Mouse (Mus musculus) ES-E14 (cell line): ENCODE data around the gene Eif3l. TPM values are rescaled to one million over a fixed set of nuclear protein-coding genes. Genes with fewer than 3 reads are reported as not detected.

Source experiments
- DNase-seq: peaks from one replicate; pipeline ENCODE4 v3.0.0-alpha.2; 2013; ENCODE audit warnings: low read depth, low spot score
- H3K27ac ChIP-seq: 2 replicates; pipeline ENCODE4 v1.5.1; 2012; ENCODE audit warnings: low read depth, mild to moderate bottlenecking, low read length, moderate library complexity, mixed read lengths; ENCODE audit not compliant: poor library complexity, insufficient read depth, severe bottlenecking
- H3K36me3 ChIP-seq: 2 replicates; pipeline ENCODE4 v1.6.1; 2012; ENCODE audit warnings: mild to moderate bottlenecking, low read length, moderate library complexity, mixed read lengths; ENCODE audit not compliant: control insufficient read depth, poor library complexity, insufficient read depth, severe bottlenecking
- H3K4me1 ChIP-seq, 2 experiments: fragments of 150-350 bp in 1 of 2; sonication (generic) in 1 of 2; 2 replicates each; pipeline ENCODE4 v1.6.1; 2012; ENCODE audit warnings: low read length in 2 of 2, mild to moderate bottlenecking in 1 of 2, mixed read lengths in 1 of 2; ENCODE audit not compliant: control insufficient read depth in 2 of 2, insufficient read depth in 2 of 2, poor library complexity in 1 of 2
- H3K4me3 ChIP-seq, 2 experiments: fragments of 150-350 bp in 1 of 2; sonication (generic) in 1 of 2; 2 replicates each; pipeline ENCODE4 v1.5.1; 2012; ENCODE audit warnings: low read length in 2 of 2, low read depth in 1 of 2, mild to moderate bottlenecking in 1 of 2, mixed read lengths in 1 of 2; ENCODE audit not compliant: insufficient read depth in 1 of 2, poor library complexity in 1 of 2, severe bottlenecking in 1 of 2
- H3K9ac ChIP-seq: 2 replicates; pipeline ENCODE4 v1.6.1; 2012; ENCODE audit warnings: low read depth, mild to moderate bottlenecking, low read length, mixed read lengths; ENCODE audit not compliant: poor library complexity, insufficient read depth, severe bottlenecking
- H3K9me3 ChIP-seq: fragments of 150-350 bp; sonication (generic); 2 replicates; pipeline ENCODE4 v1.6.1; 2012; ENCODE audit warnings: low read depth, mild to moderate bottlenecking, low read length; ENCODE audit not compliant: control insufficient read depth, insufficient read depth
- CHD2 ChIP-seq: IDR thresholded peaks from 2 replicates; pipeline ENCODE4 v1.6.1; 2014; ENCODE audit warnings: mild to moderate bottlenecking, low read depth, low read length, inconsistent platforms
- HCFC1 ChIP-seq: IDR thresholded peaks from 2 replicates; pipeline ENCODE4 v1.6.1; 2012; ENCODE audit warnings: low read length, inconsistent platforms, borderline replicate concordance; ENCODE audit not compliant: insufficient read depth
- MAFK ChIP-seq: IDR thresholded peaks from 2 replicates; pipeline ENCODE4 v1.6.1; 2014; ENCODE audit warnings: mild to moderate bottlenecking, low read depth, low read length, inconsistent platforms; ENCODE audit not compliant: insufficient read depth
- ZC3H11A ChIP-seq: IDR thresholded peaks from 2 replicates; pipeline ENCODE4 v1.6.1; 2012; ENCODE audit warnings: low read depth, mild to moderate bottlenecking, inconsistent platforms, low read length, borderline replicate concordance
- ZNF384 ChIP-seq: IDR thresholded peaks from 2 replicates; pipeline ENCODE4 v1.6.1; 2012; ENCODE audit warnings: low read depth, low read length, inconsistent platforms
- in situ Hi-C, 2 experiments: fragments of 600-800 bp; cut with MboI; formaldehyde crosslinking; loops; one replicate each; pipeline ENCODE4 v1.15.1; 2025; ENCODE audit warnings: low sequenced_read_pairs in 2 of 2, inconsistent platforms in 1 of 2; ENCODE audit not compliant: unreplicated experiment in 2 of 2
- total RNA-seq: library from RNA; depleted of rRNA; stranded (reverse); fragments of 300-350 nt; gene quantifications from 2 replicates; pipeline ENCODE4 v1.2.3, GENCODE M21; 2012

Eif3l gene
- total RNA-seq, 1 experiment = 380 TPM

DNA sequence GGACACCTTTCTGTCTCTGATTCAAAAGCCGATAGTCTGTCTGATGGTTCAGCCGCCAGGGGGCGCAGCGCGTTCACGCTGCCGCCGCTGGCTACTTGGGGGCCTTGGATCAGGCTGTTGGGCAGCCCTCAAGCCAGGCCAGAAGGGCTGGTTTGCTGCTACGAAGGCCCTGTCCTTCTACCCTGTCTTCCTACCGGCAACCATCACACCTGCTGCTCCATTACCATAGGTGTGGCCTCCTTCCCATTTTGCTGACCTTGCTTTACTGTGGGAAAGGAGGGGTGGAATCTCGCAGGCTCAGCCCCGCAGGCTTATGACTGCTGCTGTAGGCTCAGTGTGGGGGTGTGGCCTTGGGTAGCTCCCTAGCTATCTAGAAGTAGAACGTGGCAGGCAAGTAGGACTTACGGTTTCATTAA is 37.1 kb upstream of the Eif3l start:
- in situ Hi-C loops = no loop called here
- H3K4me1 ChIP-seq = peaks cover 2 to 19% of the 10 kb centered on the region in 2 experiments; a peak in 2 of 4 replicates
- no peak overlapping the region for H3K9ac ChIP-seq
- TF ChIP-seq CHD2 (no peak), MAFK (peak; percentile 98)
- no peak for DNase-seq
- H3K36me3 ChIP-seq = peaks cover 22% of the 10 kb centered on the region
- no peaks in the 10 kb centered on the region for H3K9me3 ChIP-seq
- H3K27ac ChIP-seq = no peak overlapping the region
- no peak overlapping the region for H3K4me3 ChIP-seq

DNA sequence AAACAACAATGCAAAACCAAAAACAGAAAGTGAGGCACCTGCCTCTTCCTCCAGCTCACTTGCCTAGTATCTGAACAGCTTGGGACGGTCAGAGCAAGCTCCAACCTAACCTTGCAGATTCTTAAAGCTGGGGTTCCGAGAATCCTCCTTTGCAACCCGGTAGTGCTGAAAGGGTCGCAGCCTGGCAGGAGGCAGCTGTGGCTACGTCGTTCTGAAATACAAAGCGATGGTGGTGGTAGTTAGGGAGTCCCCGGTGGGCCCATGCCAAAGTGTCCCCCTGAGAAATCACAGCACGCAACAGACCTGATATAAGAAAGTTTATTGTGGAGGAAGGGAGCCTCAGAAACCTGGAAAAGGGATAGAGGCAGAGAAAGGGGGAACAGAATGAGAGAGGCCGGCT is 36.6 kb upstream of the Eif3l start:
- no peak overlapping the region for H3K9ac ChIP-seq
- in situ Hi-C loops = no loop called here

DNA sequence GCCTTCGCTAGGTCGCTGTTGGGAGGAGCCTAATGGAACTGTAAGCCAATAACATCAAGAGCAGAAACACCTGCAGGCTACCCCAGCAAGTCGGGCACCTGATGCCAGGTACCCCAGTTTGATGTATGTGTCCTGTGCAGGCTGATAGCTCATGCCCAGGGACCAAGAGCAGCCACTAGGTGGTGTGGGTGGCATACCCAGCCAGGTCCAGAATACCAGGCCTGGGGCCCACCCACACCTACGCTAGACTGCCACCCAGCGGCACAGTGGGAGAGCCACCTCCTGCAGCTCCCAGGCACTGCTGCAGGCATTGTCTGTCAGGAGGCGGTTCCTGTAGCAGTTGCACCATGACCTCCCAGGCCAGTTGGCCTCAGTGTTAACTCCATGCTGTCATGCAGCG is 36.1 kb upstream of the Eif3l start:
- Histone ChIP-seq H3K9ac (no peak overlapping the region), H3K4me1 (peaks cover 2 to 19% of the 10 kb centered on the region in 2 experiments; a peak in 2 of 4 replicates), H3K9me3 (no peaks in the 10 kb centered on the region), H3K4me3 (no peak overlapping the region), H3K36me3 (peaks cover 21% of the 10 kb centered on the region), H3K27ac (no peak overlapping the region)
- TF ChIP-seq ZC3H11A = no peak
- in situ Hi-C loops = no loop called here
- no peak for DNase-seq

More for the DNA sequence above, 36.6 kb upstream of the Eif3l start:
- no peak for TF ChIP-seq HCFC1
- TF ChIP-seq MAFK = no peak
- TF ChIP-seq CHD2 = no peak
- TF ChIP-seq ZNF384 = no peak
- TF ChIP-seq ZC3H11A = no peak
- peaks cover 22% of the 10 kb centered on the region for H3K36me3 ChIP-seq
- no peak for DNase-seq
- no peak overlapping the region for H3K4me3 ChIP-seq
- peaks cover 2 to 19% of the 10 kb centered on the region in 2 experiments; a peak in 2 of 4 replicates for H3K4me1 ChIP-seq
- no peak overlapping the region for H3K27ac ChIP-seq
- no peaks in the 10 kb centered on the region for H3K9me3 ChIP-seq

DNA sequence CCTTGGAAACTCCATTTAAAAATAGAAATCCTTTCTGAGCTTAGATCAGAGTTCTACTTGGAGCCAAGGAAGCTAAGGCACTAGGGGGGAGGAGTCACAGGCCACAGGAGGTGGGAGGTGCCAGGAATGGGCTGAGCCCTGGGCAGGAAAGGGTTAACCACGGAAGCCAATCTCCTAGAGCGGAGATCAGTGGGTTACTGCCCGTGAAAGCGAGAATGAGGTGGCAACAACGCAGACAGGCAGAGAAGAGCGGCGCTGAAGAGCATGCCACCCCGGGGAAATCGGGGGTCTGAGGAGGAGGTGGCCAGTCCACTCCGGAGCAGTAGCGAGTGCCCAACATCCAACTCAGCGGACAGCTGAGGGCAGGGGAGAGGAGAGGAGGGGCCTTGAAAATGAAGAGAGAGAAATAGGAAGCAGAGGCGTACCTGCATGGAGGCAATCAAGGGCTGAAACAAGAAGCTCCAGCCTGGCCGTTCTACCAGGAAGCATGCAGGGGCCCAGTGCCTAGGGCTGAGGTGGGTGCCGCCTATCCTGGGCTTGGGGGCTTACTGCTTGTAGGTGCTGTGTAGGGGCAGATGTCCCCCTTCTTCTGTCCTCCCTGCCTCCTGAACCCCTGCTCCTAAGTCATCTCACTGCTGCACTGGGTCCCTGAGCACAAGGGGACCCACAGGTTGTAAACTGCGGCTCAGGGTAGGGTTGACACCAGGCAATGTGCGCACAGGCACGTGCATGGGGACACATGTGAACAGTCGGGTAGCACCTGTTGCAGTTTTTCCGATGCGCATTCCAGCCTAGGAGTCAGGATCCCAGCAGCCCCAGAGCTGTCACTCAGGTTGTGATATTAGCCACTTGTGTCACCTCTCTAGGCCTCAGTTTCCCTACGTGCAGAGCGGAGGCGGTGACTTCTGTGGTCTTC is 34.2 kb upstream of the Eif3l start:
- Histone ChIP-seq H3K4me1 (peaks cover 2 to 21% of the 10 kb centered on the region in 2 experiments; a peak in 2 of 4 replicates), H3K27ac (no peak overlapping the region), H3K9ac (no peak overlapping the region), H3K36me3 (peaks cover 12% of the 10 kb centered on the region; the same call in 1 of the 2 replicates), H3K9me3 (no peaks in the 10 kb centered on the region), H3K4me3 (peak overlapping the region in 1 of 2 experiments; percentile 14; a peak in 1 of 4 replicates)
- in situ Hi-C loops = no loop called here
- TF ChIP-seq ZNF384 (no peak), MAFK (no peak), HCFC1 (no peak), CHD2 (no peak), ZC3H11A (no peak)
- DNase-seq = no peak

DNA sequence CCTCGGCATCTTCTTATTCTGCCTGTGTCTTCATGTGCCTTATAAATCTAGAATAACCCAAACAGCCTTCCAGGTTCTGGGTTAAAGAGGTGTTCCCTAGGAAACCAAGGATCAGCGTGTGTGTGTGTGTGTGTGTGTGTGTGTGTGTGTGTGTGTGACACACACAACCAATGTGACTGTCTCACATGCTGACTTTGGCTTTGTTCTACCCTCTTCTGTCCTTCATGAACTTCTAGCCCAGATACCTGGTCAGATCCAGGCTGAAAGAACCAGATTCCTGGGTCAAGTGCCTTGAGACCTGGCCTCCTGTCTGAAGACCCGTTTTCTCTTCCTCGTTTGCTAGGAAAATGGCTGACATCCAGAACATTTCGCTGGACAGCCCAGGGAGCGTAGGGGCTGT is 33.4 kb upstream of the Eif3l start, which contains the start of gene Galr3:
TSS of gene Galr3 (plus strand) at position 301 of the 400 bp plus-strand sequence.
- peak within 1 kb of the TSS; percentile 75 for H3K9ac ChIP-seq
- DNase-seq = no peak
- peaks cover 6% of the 10 kb centered on the region; the same call in 1 of the 2 replicates for H3K36me3 ChIP-seq
- H3K4me3 ChIP-seq = peak within 1 kb of the TSS; percentile 80 to 87
- H3K4me1 ChIP-seq = peaks cover 2 to 21% of the 10 kb centered on the region in 2 experiments; a peak in 2 of 4 replicates
- H3K27ac ChIP-seq = no peak within 1 kb of the TSS
- no peaks in the 10 kb centered on the region for H3K9me3 ChIP-seq
- in situ Hi-C loops = no loop called here
- no peak for TF ChIP-seq MAFK
- TF ChIP-seq ZNF384 = no peak
- no peak for TF ChIP-seq HCFC1
- TF ChIP-seq CHD2 = no peak
